Mouse (Mus musculus) embryonic fibroblast, embryonic 13.5 days (primary cell): ENCODE measurements at regions not wholly inside any gene's neighbourhood (a gene's known extent, or its start where the extent isn't known, plus 50 kb on each side); places are given as distances from the start of the nearest gene placed in this dataset.
"Not testable (repeated sequence)": the region's sequence is repeated elsewhere in the genome, so short reads cannot be mapped to it uniquely, and the experiment has no call there.

Experiments used
- H3K27ac ChIP-seq: 2 replicates; pipeline ENCODE4 v1.5.1; 2012; ENCODE audit warnings: low read length, control low read depth, inconsistent platforms; ENCODE audit not compliant: insufficient read depth
- H3K4me1 ChIP-seq: 2 replicates; pipeline ENCODE4 v1.6.1; 2011; ENCODE audit warnings: low read length; ENCODE audit not compliant: control insufficient read depth, insufficient read depth
- H3K4me3 ChIP-seq: 2 replicates; pipeline ENCODE4 v1.5.1; 2011; ENCODE audit warnings: mild to moderate bottlenecking, control low read depth, low read length; ENCODE audit not compliant: insufficient read depth
- CTCF ChIP-seq: IDR thresholded peaks from 2 replicates; pipeline ENCODE4 v1.5.1; 2011; ENCODE audit warnings: mild to moderate bottlenecking, control low read depth, low read length, moderate library complexity, borderline replicate concordance; ENCODE audit not compliant: insufficient read depth
- POLR2A ChIP-seq: IDR thresholded peaks from 2 replicates; pipeline ENCODE4 v1.6.1; 2011; ENCODE audit warnings: low read depth, mild to moderate bottlenecking, control low read depth, low read length, moderate library complexity

DNA sequence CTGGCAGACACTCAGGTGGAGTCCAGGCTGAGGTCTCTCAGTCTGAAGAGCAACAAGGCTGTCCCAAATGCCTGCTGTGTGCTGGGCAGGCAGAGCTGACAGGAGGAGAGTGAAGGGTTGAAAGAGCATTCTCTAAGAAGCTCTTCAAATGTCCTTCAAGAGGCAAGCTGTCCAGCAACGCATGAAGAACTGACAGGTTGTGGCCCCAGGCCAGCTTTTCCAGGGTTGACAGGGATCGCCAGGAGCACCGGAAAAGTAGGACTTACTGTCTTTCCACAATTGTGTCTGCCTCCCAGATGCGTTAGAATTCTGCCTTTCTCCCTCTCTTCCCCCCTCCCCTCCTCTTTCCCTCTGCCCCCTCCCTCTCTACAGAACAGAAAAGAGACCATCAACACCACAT is 282.1 kb downstream of the Etnk1 start:
- Histone ChIP-seq H3K4me3 (no peak overlapping the region), H3K27ac (no peak overlapping the region), H3K4me1 (no peaks in the 10 kb centered on the region)
- TF ChIP-seq CTCF (no peak), POLR2A (no peak)

- Histone ChIP-seq H3K4me3 (no peak overlapping the region), H3K27ac (no peak overlapping the region), H3K4me1 (no peaks in the 10 kb centered on the region)
- TF ChIP-seq CTCF = no peak
- no peak for TF ChIP-seq POLR2A
Observed at GRCm38 (mm10) chr6:143451869-143452268, 284.8 kb downstream of the Etnk1 start.

GRCm38 (mm10) chr6:143454695-143455218 is 287.7 kb downstream of the Etnk1 start:
- TF ChIP-seq CTCF (no peak), POLR2A (no peak)
- Histone ChIP-seq H3K27ac (no peak overlapping the region), H3K4me1 (no peaks in the 10 kb centered on the region), H3K4me3 (no peak overlapping the region)

- Histone ChIP-seq H3K27ac (no peak overlapping the region), H3K4me1 (no peaks in the 10 kb centered on the region), H3K4me3 (no peak overlapping the region)
- TF ChIP-seq POLR2A (no peak), CTCF (peak; percentile 25; the same call in 1 of the 2 replicates)
Observed at GRCm38 (mm10) chr6:143464907-143465537, 298.0 kb downstream of the Etnk1 start.

DNA sequence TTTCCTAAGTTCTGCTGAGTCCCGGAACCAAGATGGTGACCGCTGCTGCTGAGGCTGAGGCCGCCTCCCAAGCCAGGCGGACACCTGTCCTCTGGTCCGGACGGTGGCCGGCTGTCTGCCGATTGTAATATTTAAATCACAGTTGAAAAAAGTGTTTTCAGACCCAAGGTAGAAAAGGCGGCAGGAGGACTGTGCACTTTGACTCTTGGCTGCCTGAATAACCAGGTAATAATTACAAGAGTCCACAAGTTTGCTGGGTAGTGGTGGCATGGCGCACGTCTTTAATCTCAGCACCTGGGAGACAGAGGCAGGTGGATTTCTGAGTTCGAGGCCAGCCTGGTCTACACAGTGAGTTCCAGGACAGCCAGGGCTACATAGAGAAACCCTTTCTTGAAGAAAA is 305.7 kb downstream of the Etnk1 start:
- H3K4me1 ChIP-seq, H3K4me3 ChIP-seq, H3K27ac ChIP-seq: not testable (repeated sequence)

DNA sequence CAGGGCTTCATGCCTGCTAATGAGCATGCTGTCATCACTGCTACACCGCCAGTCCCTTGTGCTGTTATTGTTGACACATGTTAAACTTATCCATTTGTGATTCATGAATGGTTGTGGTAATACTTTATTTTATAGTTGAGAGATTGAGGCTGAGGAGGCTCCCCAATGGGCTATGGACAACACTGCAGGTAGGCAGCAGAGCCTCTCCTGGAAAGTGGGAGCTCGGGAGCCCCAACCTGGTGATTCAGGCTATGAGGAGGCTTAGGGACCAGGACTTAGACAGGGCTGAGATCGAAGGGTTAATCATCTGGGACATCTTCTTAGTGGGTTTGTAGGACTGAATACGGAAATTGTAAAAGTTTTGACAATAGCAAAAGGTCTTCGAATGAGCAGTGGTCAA is 307.4 kb downstream of the Etnk1 start:
- Histone ChIP-seq H3K4me1 (no peaks in the 10 kb centered on the region), H3K27ac (no peak overlapping the region), H3K4me3 (no peak overlapping the region)
- TF ChIP-seq CTCF (no peak), POLR2A (no peak)

GRCm38 (mm10) chr6:143475296-143475695 is 308.3 kb downstream of the Etnk1 start:
- Histone ChIP-seq H3K27ac (no peak overlapping the region), H3K4me1 (no peaks in the 10 kb centered on the region), H3K4me3 (no peak overlapping the region)
- no peak for TF ChIP-seq POLR2A
- no peak for TF ChIP-seq CTCF

GRCm38 (mm10) chr6:143477396-143477795 is 310.4 kb downstream of the Etnk1 start:
- Histone ChIP-seq H3K27ac (no peak overlapping the region), H3K4me1 (no peaks in the 10 kb centered on the region), H3K4me3 (no peak overlapping the region)
- no peak for TF ChIP-seq CTCF
- TF ChIP-seq POLR2A = no peak

- no peaks in the 10 kb centered on the region for H3K4me1 ChIP-seq
- H3K27ac ChIP-seq = no peak overlapping the region
- H3K4me3 ChIP-seq = no peak overlapping the region
- TF ChIP-seq CTCF = no peak
- TF ChIP-seq POLR2A = no peak
Observed at GRCm38 (mm10) chr6:143479239-143479638, 312.2 kb downstream of the Etnk1 start.

- TF ChIP-seq CTCF (no peak), POLR2A (no peak)
- no peak overlapping the region for H3K27ac ChIP-seq
Observed at GRCm38 (mm10) chr6:143479701-143480388, 312.8 kb downstream of the Etnk1 start.

DNA sequence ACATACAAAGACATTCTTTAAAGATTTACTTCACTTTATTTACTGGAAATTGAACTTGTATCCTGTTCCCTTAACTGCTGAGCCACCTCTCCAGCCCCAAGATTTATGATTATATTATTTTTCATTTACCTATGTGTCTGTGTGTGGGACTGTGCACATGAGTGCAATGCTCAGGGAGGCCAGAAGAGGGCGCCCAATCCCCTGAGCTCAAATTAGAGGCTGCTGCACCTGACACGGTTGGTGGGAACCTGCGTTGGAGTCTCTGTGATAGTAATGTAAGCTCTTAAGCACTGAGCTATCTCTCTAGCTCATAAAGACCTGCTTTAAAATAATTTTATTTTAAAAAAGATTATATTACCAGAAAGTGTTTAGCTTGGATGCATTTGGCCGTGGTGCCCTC is 315.3 kb downstream of the Etnk1 start:
- no peak overlapping the region for H3K27ac ChIP-seq
- TF ChIP-seq CTCF = 0 out of 2 replicates have a peak, but pooled peaks have one; percentile 19
- TF ChIP-seq POLR2A = no peak

More at GRCm38 (mm10) chr6:143479701-143480388, 312.8 kb downstream of the Etnk1 start:
- H3K4me1 ChIP-seq = no peaks in the 10 kb centered on the region
- no peak overlapping the region for H3K4me3 ChIP-seq

More for the DNA sequence above, 315.3 kb downstream of the Etnk1 start:
- no peak overlapping the region for H3K4me3 ChIP-seq
- H3K4me1 ChIP-seq = no peaks in the 10 kb centered on the region
